Mouse (Mus musculus): ENCODE measurements around the gene Coq8a. TPM values are rescaled to one million over a fixed set of nuclear protein-coding genes. Genes with fewer than 3 reads are reported as not detected.

Gene Coq8a
- polyA plus RNA-seq, 1 experiment from 2014 or later = 1.6 TPM

GRCm38 (mm10) chr1:180139158-180139557 lies 60.2 kb downstream of the Coq8a start:
- H3K9me3 ChIP-seq (replicated peaks) = no peaks in the 10 kb centered on the region
- H3K9ac ChIP-seq = no peak overlapping the region
- 86% methylated on average over 4 of the region's 4 CpGs for WGBS
- no peak overlapping the region for H3K4me3 ChIP-seq
- H3K4me1 ChIP-seq = no peaks in the 10 kb centered on the region
- ATAC-seq = no peak
- no peak overlapping the region for H3K27ac ChIP-seq
- H3K36me3 ChIP-seq (ENCODE audit: poor library complexity, severe bottlenecking) = peaks cover 40% of the 10 kb centered on the region
- no peak overlapping the region for H3K4me2 ChIP-seq
- H3K27me3 ChIP-seq = no peaks in the 10 kb centered on the region

- ATAC-seq = no peak
Measured at GRCm38 (mm10) chr1:180132187-180132586, 67.2 kb downstream of the Coq8a start.

GRCm38 (mm10) chr1:180131402-180131801 lies 68.0 kb downstream of the Coq8a start:
- 65% methylated on average over 3 of the region's 3 CpGs for WGBS
- no peaks in the 10 kb centered on the region for H3K9me3 ChIP-seq (replicated peaks)
- H3K9ac ChIP-seq = no peak overlapping the region
- no peak for ATAC-seq
- H3K4me3 ChIP-seq = no peak overlapping the region
- H3K4me1 ChIP-seq = no peaks in the 10 kb centered on the region
- H3K27me3 ChIP-seq = no peaks in the 10 kb centered on the region
- H3K36me3 ChIP-seq (ENCODE audit: poor library complexity, severe bottlenecking) = no peaks in the 10 kb centered on the region
- no peak overlapping the region for H3K4me2 ChIP-seq
- no peak overlapping the region for H3K27ac ChIP-seq

More at GRCm38 (mm10) chr1:180132187-180132586, 67.2 kb downstream of the Coq8a start:
- Histone ChIP-seq H3K4me3 (no peak overlapping the region), H3K27me3 (no peaks in the 10 kb centered on the region), H3K4me2 (no peak overlapping the region), H3K4me1 (no peaks in the 10 kb centered on the region), H3K9me3 (replicated peaks) (no peaks in the 10 kb centered on the region), H3K9ac (no peak overlapping the region), H3K27ac (no peak overlapping the region), H3K36me3 (ENCODE audit: poor library complexity, severe bottlenecking) (peaks cover 5% of the 10 kb centered on the region; the same call in 1 of the 2 replicates)
- 93% methylated on average over 4 of the region's 4 CpGs for WGBS

GRCm38 (mm10) chr1:180128077-180128792 lies 71.2 kb downstream of the Coq8a start:
- ATAC-seq = no peak
- Histone ChIP-seq H3K9me3 (replicated peaks) (no peaks in the 10 kb centered on the region), H3K4me1 (no peaks in the 10 kb centered on the region), H3K27ac (no peak overlapping the region), H3K36me3 (ENCODE audit: poor library complexity, severe bottlenecking) (no peaks in the 10 kb centered on the region), H3K9ac (no peak overlapping the region), H3K4me2 (no peak overlapping the region), H3K27me3 (no peaks in the 10 kb centered on the region), H3K4me3 (no peak overlapping the region)
- 96% methylated on average over 5 of the region's 5 CpGs for WGBS

- Histone ChIP-seq H3K27ac (no peak overlapping the region), H3K9me3 (replicated peaks) (no peaks in the 10 kb centered on the region), H3K4me1 (no peaks in the 10 kb centered on the region), H3K4me3 (no peak overlapping the region), H3K4me2 (no peak overlapping the region), H3K27me3 (no peaks in the 10 kb centered on the region), H3K36me3 (ENCODE audit: poor library complexity, severe bottlenecking) (peaks cover 10% of the 10 kb centered on the region), H3K9ac (no peak overlapping the region)
- 85% methylated on average over 8 of the region's 8 CpGs for WGBS
- ATAC-seq = no peak
Measured at GRCm38 (mm10) chr1:180118233-180118632, 81.2 kb downstream of the Coq8a start.

- Histone ChIP-seq H3K36me3 (ENCODE audit: poor library complexity, severe bottlenecking) (peaks cover 10% of the 10 kb centered on the region), H3K9ac (no peak overlapping the region), H3K4me1 (no peaks in the 10 kb centered on the region), H3K9me3 (replicated peaks) (no peaks in the 10 kb centered on the region), H3K4me2 (no peak overlapping the region), H3K4me3 (no peak overlapping the region), H3K27me3 (no peaks in the 10 kb centered on the region), H3K27ac (no peak overlapping the region)
- WGBS = 76% methylated on average over 1 of the region's 1 CpGs
- no peak for ATAC-seq
Measured at GRCm38 (mm10) chr1:180116525-180116924, 82.9 kb downstream of the Coq8a start.

Other genes starting within 250 kb of the Coq8a start
- gene Cdc42bpa, start 239.1 kb downstream of the Coq8a start, polyA plus RNA-seq (2015; fragmentation: Nextera tagmentation; extraction: Ambion mirVana) = 22.0 and 23.9 TPM in 2 replicates
- gene Psen2, start 63.8 kb upstream of the Coq8a start, polyA plus RNA-seq (2015; fragmentation: Nextera tagmentation; extraction: Ambion mirVana) = 7.3 and 9.7 TPM in 2 replicates
- gene Itpkb, start 130.9 kb upstream of the Coq8a start, polyA plus RNA-seq (2015; fragmentation: Nextera tagmentation; extraction: Ambion mirVana) = 2.3 and 2.5 TPM in 2 replicates

Measured in forebrain, embryonic 13.5 days (tissue).